Mouse (Mus musculus) large intestine, adult 2 months (tissue): ENCODE measurements at regions not wholly inside any gene's neighbourhood (a gene's known extent, or its start where the extent isn't known, plus 50 kb on each side); places are given as distances from the start of the nearest gene placed in this dataset.
"Not testable (repeated sequence)": the region's sequence is repeated elsewhere in the genome, so short reads cannot be mapped to it uniquely, and the experiment has no call there.

Experiments used
- DNase-seq: peaks from one replicate; pipeline ENCODE4 v3.0.0-alpha.2; 2012; ENCODE audit warnings: low read depth, low spot score
- WGBS: fragments of 180-500 bp; shearing (Covaris S2); methylation state at CpG from one replicate; pipeline ENCODE4 v1.1.7; 2018; 5-methylcytosine and 5-hydroxymethylcytosine counted together

DNA sequence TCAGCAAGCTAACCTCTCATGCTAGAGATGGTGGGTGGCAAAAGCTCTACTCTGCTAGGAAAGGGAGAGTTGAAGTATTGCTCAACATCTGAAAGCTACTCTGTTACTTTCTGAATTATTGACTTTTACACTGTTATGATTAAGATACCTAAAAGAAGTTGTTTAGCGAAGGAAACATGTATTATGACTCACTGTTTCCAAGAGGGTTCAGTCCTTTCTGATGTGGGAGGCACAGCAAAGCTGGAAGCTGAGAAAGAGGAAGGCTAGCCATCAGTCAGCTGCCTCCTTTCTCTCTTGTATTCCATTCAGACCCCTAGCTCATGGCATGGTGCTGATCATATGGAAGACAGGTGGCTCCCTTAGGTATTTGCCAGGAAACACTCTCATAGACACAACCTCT is 242.4 kb upstream of the Rarb start:
- no peak for DNase-seq
- 36% methylated on average over 1 of the region's 1 CpGs for WGBS

- DNase-seq: no peak
- 91% methylated on average over 1 of the region's 1 CpGs for WGBS
Measured at GRCm38 (mm10) chr14:17058438-17058837, 239.5 kb upstream of the Rarb start.

GRCm38 (mm10) chr14:17057355-17057754 is 238.4 kb upstream of the Rarb start:
- 81% methylated on average over 3 of the region's 3 CpGs for WGBS

GRCm38 (mm10) chr14:17055741-17056140 is 236.8 kb upstream of the Rarb start:
- 48% methylated on average over 1 of the region's 1 CpGs for WGBS
- DNase-seq: no peak

More at GRCm38 (mm10) chr14:17057355-17057754, 238.4 kb upstream of the Rarb start:
- DNase-seq: no peak

GRCm38 (mm10) chr14:17054381-17054780 is 235.4 kb upstream of the Rarb start:
- 37% methylated on average over 3 of the region's 3 CpGs for WGBS
- no peak for DNase-seq

GRCm38 (mm10) chr14:17046808-17047207 is 227.9 kb upstream of the Rarb start:
- DNase-seq: no peak
- WGBS: 35% methylated on average over 2 of the region's 2 CpGs

GRCm38 (mm10) chr14:17045426-17046132 is 226.6 kb upstream of the Rarb start:
- 92% methylated on average over 8 of the region's 8 CpGs for WGBS

GRCm38 (mm10) chr14:17020603-17021356 is 201.8 kb upstream of the Rarb start:
- no peak for DNase-seq

More at GRCm38 (mm10) chr14:17045426-17046132, 226.6 kb upstream of the Rarb start:
- DNase-seq: no peak

DNA sequence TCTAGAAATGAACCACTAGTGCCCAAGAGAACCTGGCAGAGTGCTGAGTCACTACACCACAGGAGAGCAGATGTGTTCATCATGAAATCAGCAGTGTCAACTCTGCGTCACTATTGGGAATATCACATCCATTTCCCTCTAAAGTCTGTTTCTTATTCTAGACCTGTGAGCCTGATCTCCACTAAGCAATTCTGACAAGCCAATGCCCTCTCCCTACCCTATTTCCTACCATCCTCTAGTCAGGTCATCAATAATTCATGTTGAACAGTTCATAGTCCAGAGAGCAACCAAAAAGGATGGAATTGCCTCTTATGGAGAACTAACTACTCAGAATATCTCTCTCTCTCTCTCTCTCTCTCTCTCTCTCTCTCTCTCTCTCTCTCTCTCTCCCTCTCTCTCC is 194.0 kb upstream of the Rarb start:
- 90% methylated on average over 1 of the region's 1 CpGs for WGBS

More at GRCm38 (mm10) chr14:17020603-17021356, 201.8 kb upstream of the Rarb start:
- WGBS: 68% methylated on average over 4 of the region's 4 CpGs

GRCm38 (mm10) chr14:17012200-17012599 is 193.2 kb upstream of the Rarb start:
- 19% methylated on average over 1 of the region's 1 CpGs for WGBS
- no peak for DNase-seq

More for the DNA sequence above, 194.0 kb upstream of the Rarb start:
- DNase-seq: no peak

DNA sequence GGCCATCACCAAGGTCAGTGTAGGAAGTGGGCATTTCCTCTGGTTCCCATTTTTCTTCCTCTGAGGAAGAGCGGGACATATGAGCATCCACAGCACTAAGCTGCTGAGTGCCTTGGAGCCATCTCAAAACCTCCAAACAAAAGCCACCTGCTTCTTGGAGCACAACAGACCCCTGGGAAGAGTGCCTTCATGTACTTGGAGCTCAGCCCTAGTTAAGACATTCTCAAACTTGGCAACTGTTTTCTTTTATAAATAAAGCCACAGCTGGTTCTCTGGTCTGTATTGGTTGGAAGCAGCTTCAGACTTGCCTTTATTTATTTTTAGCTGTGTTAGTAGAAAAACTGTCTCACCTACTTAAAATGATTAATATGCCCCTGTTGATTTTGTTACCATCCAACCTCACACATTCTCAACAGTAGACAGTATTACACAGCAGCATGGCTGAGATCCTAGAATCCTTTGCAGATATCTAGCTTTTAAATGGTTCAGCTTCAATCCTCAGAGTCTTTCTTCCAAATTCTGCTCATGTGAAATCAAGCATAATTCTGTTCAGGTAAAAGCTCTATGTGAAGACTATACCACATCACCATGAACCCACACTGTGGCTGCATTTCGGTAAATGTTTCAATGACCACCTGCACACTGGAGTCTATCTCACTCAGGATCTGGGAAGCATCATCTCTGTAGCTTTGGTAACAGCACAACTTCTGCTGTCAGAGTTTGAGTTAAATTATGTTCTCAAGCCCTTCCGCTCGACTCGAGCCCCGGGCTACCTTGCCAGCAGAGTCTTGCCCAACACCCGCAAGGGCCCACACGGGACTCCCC is 186.4 kb upstream of the Rarb start:
- WGBS: 74% methylated on average over 8 of the region's 8 CpGs

DNA sequence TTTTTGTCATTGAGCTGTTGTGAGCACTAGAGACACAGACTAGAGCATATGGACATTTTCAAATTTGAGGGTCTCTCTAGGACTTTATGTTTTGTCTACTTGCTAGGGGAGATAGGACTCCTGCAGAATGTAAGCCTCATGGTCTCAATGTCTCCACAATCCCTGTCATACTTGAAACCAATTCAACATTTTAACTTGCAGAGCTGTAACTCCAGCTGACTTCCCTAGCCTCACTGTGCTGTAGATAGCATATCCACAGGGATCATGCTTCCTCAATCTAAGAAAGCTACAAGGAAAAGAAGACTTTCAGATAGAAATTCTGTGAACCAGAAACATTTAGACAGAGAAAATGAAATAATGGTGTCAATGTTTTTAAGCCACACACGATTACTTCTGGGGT is 185.8 kb upstream of the Rarb start:
- DNase-seq: no peak
- 71% methylated on average over 1 of the region's 1 CpGs for WGBS

More for the DNA sequence above, 186.4 kb upstream of the Rarb start:
- DNase-seq: no peak

GRCm38 (mm10) chr14:16996716-16997115 is 177.8 kb upstream of the Rarb start:
- 71% methylated on average over 2 of the region's 2 CpGs for WGBS
- DNase-seq: no peak

GRCm38 (mm10) chr14:16970911-16971310 is 152.0 kb upstream of the Rarb start:
- WGBS: 72% methylated on average over 2 of the region's 2 CpGs
- DNase-seq: not testable (repeated sequence)

- WGBS: 18% methylated on average over 2 of the region's 2 CpGs
- no peak for DNase-seq
Measured at GRCm38 (mm10) chr14:16964717-16965391, 145.9 kb upstream of the Rarb start.

DNA sequence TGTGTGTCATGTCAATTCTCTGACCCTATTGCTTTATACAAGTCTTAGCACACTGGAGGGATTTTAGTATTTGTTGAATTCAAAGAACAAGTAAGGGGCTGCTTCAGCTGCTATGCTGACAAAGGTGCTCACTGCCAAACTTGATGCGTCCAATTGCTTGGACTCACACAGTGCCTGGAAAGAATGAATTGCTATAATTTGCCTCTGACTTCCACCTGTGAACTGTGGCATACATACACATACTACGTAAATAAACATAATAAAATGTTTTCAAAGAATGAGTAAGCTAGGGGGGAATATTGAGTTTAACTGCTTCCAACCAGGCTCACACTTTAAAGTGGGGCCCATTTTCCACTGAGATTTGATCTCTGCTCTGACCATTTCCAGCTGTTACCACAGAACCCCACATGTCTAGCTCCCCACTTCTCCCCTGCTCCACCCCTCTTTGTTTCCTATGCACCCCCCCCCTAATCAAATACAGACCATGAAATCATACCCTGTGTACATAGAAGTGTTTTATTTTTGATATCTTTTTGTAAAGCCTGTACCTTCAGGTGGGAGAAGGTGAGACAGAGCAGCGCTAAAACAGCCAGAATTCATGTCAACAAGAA is 143.4 kb upstream of the Rarb start:
- 72% methylated on average over 3 of the region's 3 CpGs for WGBS
- DNase-seq: no peak

DNA sequence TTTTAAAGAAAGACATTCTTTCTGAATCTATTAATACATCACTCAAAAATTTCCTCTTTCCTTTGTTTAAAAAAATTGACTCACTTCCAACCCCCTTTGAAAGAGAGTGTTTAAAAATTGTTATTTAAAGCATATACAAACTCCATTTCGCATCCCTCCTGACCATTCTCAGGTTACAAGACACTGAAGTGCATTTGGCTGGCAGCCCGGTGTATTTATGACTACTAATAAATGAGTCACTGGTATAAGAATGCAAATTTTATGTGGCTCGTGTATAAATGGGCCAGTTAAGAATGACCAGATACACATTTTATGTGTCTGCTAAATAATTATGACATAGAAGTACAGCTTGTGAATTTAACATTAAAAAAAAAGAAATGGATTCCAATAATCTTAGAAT is 138.8 kb upstream of the Rarb start:
- peak; percentile 29 for DNase-seq
- WGBS: 6% methylated on average over 3 of the region's 3 CpGs

- 44% methylated on average over 6 of the region's 6 CpGs for WGBS
Measured at GRCm38 (mm10) chr14:16954511-16955443, 135.8 kb upstream of the Rarb start.

More at GRCm38 (mm10) chr14:16954511-16955443, 135.8 kb upstream of the Rarb start:
- DNase-seq: no peak
